Comparison of ENCODE assay signal across 10 mouse cellular contexts in the genomic region with DNA sequence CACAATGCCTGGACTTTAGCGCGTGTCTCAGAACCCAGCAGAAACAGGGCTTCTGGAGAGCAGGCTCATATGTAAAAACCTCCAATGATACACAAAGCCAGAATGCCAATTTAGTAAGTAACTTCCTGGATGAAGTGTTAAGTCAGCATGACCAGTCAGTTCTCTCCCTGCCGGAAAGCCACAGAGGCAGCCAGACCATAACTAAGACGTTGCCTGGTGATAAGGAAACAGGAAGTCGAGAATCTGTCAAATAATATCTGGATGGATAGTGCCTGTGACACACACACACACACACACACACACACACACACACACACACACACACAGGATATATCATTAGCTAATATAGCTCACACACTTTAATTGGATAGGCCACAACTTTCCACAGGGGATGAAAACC. TPM values are rescaled to one million over a fixed set of nuclear protein-coding genes. Genes with fewer than 3 reads are reported as not detected.
DNase-seq lines count a peak whose midpoint lies in the region; ATAC-seq and TF ChIP-seq lines count a peak whose summit lies in the region.
"Had no signal": no experiment of that assay in that cellular context is flagged by ENCODE, and none has a peak within 500 bp of the region (broad histone marks: within the 10 kb centered on the region; RNA-seq: fewer than 3 reads in every experiment).

No protein-coding gene starts in this region.

- no peak overlapping the region; the same call in 1 of the 2 replicates for H3K4me3 ChIP-seq in G1E (ENCODE audit: low read depth, low read length)
- no peak overlapping the region for H3K4me3 ChIP-seq in midbrain, embryonic 15.5 days
- H3K4me3 ChIP-seq: heart, adult 2 months; limb, embryonic 13.5 days had no signal

- WGBS in midbrain, embryonic 15.5 days = 76% methylated on average over 5 of the region's 5 CpGs

- no peaks in the 10 kb centered on the region for H3K27me3 ChIP-seq in G1E (ENCODE audit: insufficient read depth, low read length)
- no peaks in the 10 kb centered on the region for H3K27me3 ChIP-seq in midbrain, embryonic 15.5 days (replicated peaks)
- H3K27me3 ChIP-seq: limb, embryonic 13.5 days had no signal

- H3K36me3 ChIP-seq in G1E (replicated peaks) = peaks cover 58% of the 10 kb centered on the region
- H3K36me3 ChIP-seq in midbrain, embryonic 15.5 days (replicated peaks) = no peaks in the 10 kb centered on the region
- H3K36me3 ChIP-seq: limb, embryonic 13.5 days had no signal

- H3K4me1 ChIP-seq in G1E (ENCODE audit: insufficient read depth, low read depth, low read length) = peaks cover 82% of the 10 kb centered on the region
- H3K4me1 ChIP-seq in midbrain, embryonic 15.5 days = no peaks in the 10 kb centered on the region
- H3K4me1 ChIP-seq: limb, embryonic 13.5 days had no signal

- DNase-seq in B cell, adult 2 months = peak; percentile 52 to 59
- peak; percentile 74 for DNase-seq in G1E (ENCODE audit: low spot score)
- DNase-seq in induced T-regulatory cell, adult 2 months (ENCODE audit: low read depth) = peak; percentile 77
- no peak for DNase-seq in layer of hippocampus, adult 8-10 months (ENCODE audit: low spot score in 2 of 2)
- DNase-seq: cerebellum, adult 2 months had no signal

- no peak overlapping the region for H3K4me2 ChIP-seq in midbrain, embryonic 15.5 days
- H3K4me2 ChIP-seq: limb, embryonic 13.5 days had no signal

- H3K9ac ChIP-seq in midbrain, embryonic 15.5 days = no peak overlapping the region
- H3K9ac ChIP-seq: limb, embryonic 13.5 days had no signal

- TF ChIP-seq CTCF in G1E (IDR thresholded peaks at IDR 0.05; ENCODE audit: low read depth, low read length) = no peak

- H3K9me3 ChIP-seq in G1E (replicated peaks) = no peaks in the 10 kb centered on the region
- H3K9me3 ChIP-seq in midbrain, embryonic 15.5 days = no peaks in the 10 kb centered on the region
- H3K9me3 ChIP-seq: limb, embryonic 13.5 days had no signal

- peak; percentile 86 for ATAC-seq in G1E (ENCODE audit: extremely low read depth, insufficient number of reproducible peaks, low FRiP score, poor library complexity, severe bottlenecking)
- ATAC-seq in megakaryocyte, adult 5-6 weeks (ENCODE audit: poor library complexity, severe bottlenecking) = peak; percentile 95
- ATAC-seq in cerebellum, adult (ENCODE audit: insufficient number of reproducible peaks, low FRiP score, low TSS enrichment) = no peak
- no peak for ATAC-seq in midbrain, embryonic 15.5 days (replicated peaks)

- no peak overlapping the region for H3K27ac ChIP-seq in midbrain, embryonic 15.5 days
- H3K27ac ChIP-seq: heart, adult 2 months; limb, embryonic 13.5 days had no signal

RNA-seq across cellular contexts. Expression of a gene that starts 46.5 kb away (rescaled TPM):
- total RNA-seq in G1E (2014; fragmentation: Nextera tagmentation) (152 and 153 TPM in 2 replicates), G1E (2017) (120 and 121 TPM in 2 replicates)
- 2.1 and 2.5 TPM in 2 replicates for polyA plus RNA-seq in G1E (2012)
- 80.3 and 81.1 TPM in 2 replicates for total RNA-seq in megakaryocyte, adult 5-6 weeks (2015)
- 63.7 and 63.9 TPM in 2 replicates for total RNA-seq in megakaryocyte, adult 5-6 weeks (2017)
- total RNA-seq in layer of hippocampus, adult 8-10 months (2022) = 10 to 100 TPM; 26.2 to 32.4 (median 31.0) TPM
- 48.3 and 49.2 TPM in 2 replicates for polyA plus RNA-seq in midbrain, embryonic 15.5 days (2015; fragmentation: Nextera tagmentation; extraction: Ambion mirVana)

Comparison
In these comparisons a context has a peak if more than half of its experiments do, and no peak if none do; other contexts are left out.
1. DNase-seq: peak in B cell, adult 2 months (2 of 2), G1E (single experiment) and induced T-regulatory cell, adult 2 months (single experiment); none in layer of hippocampus, adult 8-10 months (0 of 2).
2. ATAC-seq: peak in G1E (single experiment) and megakaryocyte, adult 5-6 weeks (single experiment); none in cerebellum, adult (single experiment) and midbrain, embryonic 15.5 days (single experiment).